Mouse (Mus musculus) lung, postnatal 4 days (tissue): ENCODE results near the gene Slc35f1.
"Not testable (repeated sequence)": the region's sequence is repeated elsewhere in the genome, so short reads cannot be mapped to it uniquely, and the experiment has no call there.

Source experiments
- DNase-seq, 2 experiments: peaks; one replicate each; pipeline ENCODE4 v3.0.0; 2021

Gene Slc35f1

DNA sequence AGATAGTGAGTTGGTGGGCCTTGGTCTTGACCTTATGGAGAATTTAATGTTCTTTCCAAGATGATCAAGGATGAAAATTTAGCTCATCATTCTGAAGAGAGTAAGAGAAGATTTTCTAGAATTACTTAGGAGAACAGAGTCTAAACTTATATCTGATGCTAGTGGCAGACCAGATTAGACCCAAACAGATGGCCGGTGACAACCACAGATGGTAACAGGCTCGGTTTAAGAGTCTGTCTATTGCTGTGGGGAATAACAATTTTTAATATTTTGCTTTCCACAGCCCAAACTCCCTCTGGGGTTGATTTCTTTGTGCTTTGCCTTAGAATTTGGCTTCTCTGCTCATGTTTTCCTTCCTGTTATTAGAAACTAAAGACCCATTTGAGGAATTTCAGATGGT lies 96.7 kb downstream of the Slc35f1 start:
- DNase-seq = no peak

DNA sequence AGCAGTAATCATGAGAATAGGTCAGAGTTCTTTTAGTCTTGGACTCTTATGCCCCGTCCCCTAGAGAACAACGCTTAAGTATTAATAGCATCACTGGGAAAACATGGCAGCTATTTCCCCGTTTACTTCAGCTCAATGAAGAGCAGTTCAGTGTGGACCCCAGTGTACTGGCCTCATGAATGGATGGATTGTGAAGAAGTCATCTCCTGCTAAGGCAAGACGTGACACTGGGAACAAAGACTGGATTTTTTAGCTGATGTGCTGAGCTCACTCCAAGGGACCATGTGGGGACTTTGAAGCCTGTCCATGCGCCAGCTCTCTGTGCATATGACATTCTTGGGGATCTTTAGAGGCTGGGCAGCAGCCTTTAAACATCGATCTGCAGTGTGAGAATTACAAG lies 101.2 kb downstream of the Slc35f1 start:
- DNase-seq = no peak

DNA sequence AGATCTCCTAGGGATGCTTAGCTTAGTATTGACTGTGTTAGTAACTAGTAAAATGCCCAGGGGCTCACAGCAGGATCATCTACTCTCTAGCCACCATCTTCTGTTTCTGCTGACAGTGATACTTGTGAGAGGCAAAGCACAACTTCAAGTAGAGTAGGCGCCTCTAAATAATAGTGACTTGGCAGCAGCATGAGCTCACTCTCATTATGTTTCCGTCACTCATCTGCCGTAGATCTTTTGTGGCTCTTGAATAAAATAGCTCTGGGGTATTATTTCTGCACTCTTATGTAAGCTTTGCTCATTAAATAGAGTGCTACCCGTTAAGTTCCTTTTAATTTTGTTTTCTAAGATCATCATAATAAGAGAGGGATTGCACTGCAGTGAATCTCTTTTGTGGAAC lies 107.1 kb downstream of the Slc35f1 start:
- no peak for DNase-seq

DNA sequence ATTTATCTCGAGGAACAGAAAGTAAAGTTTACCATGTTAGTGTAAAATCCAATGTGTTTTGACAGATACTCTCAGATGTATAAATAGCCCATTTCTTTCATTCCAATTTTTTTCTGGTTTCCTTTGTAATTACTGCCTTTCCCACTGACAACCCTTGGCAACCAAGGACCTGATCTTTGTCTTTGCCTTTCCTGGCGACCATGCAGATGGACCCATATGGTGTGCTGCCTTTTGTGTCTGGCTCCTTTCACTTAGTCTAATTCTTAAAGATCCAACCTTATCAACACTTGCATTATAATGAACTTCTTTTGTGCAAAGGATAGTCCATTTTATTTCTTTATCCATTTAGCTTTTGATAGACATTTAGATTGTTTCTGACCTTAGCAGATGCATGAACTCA lies 117.5 kb downstream of the Slc35f1 start:
- no peak for DNase-seq

- no peak for DNase-seq
Measured at GRCm38 (mm10) chr10:52812861-52813260, 122.5 kb downstream of the Slc35f1 start.

DNA sequence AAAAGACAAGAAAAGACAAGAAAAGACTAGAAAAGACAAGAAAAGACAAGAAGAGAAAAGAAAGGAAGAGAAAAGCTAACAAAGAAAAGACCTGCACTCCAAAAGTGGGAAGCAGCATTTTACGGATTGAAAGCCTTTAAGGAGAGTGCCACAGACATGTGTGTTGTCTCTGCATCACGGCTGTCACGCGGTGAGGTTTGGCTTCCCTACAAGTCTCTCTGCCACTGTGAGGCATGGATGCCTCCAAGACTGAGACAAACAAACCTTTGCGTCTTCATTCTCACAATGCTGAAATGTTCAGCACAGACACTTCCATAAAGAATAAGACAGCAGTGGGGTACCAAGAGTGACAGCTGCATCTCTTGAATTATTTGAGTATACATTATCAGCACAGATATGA lies 124.0 kb downstream of the Slc35f1 start:
- no peak for DNase-seq

DNA sequence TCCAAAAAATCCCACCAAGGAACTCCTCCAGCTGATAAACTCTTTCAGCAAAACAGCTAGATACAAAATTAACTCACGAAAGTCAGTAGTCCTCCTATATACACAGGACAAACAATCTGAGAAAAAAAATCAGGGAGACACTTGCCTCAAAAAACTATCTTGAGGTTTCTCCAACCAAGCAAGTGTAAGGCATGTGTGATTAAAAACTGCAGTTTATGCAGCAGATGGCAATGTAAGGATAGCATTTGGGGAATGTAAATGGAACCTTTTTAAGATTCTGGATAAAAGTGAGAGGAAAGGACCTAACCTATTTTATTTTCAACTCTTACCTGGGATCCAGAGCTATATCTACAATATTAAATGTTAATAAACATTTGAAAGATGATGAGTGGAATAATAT lies 129.3 kb downstream of the Slc35f1 start:
- no peak for DNase-seq

- no peak for DNase-seq
Measured at GRCm38 (mm10) chr10:52822909-52823308, 132.6 kb downstream of the Slc35f1 start.

DNA sequence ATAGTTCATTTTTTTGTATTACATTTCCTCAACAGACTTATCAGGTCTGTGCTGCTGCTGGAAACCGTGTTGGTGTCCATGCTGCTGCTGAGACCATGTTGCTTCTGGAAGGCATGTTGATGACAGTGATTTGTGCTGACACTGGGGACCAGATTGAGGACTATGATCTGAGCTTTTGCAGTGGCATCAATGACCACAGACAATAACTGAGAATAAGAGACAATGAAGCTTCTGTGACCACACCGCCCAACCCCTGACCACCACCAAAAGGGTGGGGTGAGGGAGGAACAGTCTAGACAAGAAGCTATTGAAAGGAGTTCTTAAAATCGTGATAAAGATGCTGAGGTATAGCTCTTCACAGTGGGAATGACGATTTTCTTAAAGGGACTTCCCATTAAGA lies 135.4 kb downstream of the Slc35f1 start:
- no peak for DNase-seq

- no peak for DNase-seq
Measured at GRCm38 (mm10) chr10:52840819-52841218, 150.5 kb downstream of the Slc35f1 start.

DNA sequence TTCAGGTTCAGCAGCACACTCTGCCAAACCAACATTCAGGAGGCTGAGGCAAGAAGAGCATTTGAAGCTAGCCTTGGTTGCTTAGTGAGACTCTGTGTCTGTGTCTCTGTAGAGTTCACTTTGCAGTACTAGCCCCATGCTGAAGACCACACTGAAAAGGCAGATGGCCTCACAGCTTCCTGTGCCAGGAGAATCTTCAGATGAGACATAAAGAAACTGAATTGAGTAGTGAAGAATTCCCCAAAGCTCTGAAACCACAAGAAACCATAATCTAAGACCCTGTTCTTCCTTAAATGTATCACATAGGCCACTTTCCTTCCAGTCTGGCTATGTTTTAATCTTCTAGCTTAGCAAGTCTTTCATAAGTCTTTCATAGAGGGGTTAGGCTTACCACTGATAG lies 161.7 kb downstream of the Slc35f1 start:
- no peak for DNase-seq

- DNase-seq = no peak
Measured at GRCm38 (mm10) chr10:52860851-52861250, 170.5 kb downstream of the Slc35f1 start.

DNA sequence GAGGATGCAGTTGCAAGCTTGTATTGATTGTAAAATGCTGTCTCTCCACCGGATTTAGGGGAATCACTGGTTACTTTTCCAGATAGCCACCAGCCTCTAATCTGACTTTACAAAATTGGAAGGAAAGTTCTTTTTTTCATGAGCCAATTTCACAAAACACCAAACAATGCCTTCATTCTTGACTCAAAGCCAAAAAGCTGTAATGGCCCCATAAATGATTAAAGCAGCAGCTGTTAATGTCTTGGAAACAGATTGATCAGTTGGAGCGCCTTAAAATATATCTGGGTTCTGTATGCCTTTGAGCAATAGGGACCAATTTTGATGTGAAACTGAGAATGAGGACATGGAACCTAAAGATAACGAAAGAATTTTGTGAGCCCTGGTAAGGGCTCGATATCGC lies 174.6 kb downstream of the Slc35f1 start:
- DNase-seq = no peak

DNA sequence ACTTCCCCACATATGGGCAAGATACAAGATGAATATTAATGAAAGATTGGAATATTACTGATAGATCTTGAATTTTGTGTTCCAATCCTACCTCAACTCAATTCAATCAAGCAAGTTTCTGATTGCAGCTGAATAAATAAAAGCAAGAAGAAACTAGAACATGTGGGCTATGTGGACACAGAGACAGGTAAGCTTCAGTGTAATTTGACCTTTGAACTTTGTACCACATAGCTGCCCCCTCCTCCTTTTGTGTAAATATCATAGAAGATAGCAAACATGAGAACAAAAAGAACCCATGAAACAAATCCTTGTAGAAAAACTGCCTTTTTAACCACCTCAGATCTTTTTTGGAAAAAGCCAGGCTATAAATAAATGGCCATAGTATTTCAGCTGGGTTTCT lies 180.8 kb downstream of the Slc35f1 start:
- DNase-seq = no peak

DNA sequence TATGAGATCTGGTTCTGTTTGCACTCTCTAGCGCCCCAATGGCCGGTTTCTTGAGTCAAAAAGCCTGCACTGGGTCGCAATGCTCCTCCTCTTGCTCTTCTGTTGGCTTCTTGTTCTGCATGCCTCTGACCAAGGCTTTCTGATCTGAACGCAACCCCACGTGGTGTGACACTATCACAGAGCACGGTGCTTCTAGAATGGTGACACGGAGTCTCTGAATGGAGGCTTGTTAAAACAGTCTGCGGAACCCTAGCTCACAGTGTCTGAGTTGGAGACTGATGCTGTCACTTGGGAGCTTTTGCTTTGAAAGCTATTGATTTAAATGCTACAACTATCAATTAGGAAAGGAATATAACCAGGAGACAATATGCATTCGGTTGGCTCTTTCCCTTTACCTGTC lies 183.8 kb downstream of the Slc35f1 start:
- DNase-seq = no peak

- DNase-seq = no peak
Measured at GRCm38 (mm10) chr10:52874712-52875111, 184.4 kb downstream of the Slc35f1 start.

- no peak for DNase-seq
Measured at GRCm38 (mm10) chr10:52877263-52878021, 187.1 kb downstream of the Slc35f1 start.

DNA sequence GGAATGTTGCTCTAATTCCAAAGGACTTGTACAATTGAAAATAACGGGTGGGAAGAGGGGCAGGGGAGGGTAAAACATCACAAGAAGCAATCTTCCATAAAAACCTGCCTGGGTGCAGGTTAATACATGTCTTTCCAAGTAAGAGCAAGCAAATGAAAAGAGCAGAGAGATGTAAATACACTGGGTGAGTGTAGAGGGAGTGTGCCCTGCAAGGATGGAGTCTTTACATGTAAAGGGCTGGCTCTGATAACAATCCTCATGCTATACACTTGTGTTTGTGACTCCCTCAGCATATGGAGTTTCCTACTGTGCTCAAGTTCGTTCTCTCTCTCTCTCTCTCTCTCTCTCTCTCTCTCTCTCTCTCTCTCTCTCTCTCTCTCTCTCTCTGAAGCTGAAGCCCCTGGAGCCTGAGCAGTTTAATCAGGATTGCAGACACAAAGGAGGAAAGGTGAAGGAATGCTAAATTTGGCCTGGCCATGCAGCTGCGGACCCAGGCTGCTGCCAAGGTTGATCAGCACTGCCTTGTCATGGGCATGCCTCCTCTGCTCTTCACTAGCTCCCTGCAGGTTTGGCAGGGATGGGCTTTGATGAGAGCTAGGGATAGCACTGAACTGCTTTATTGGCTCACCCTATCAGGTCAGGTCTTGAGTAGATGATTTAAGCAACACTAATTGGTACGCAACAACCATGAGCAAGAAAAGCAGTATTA lies 187.9 kb downstream of the Slc35f1 start:
- DNase-seq = no peak

DNA sequence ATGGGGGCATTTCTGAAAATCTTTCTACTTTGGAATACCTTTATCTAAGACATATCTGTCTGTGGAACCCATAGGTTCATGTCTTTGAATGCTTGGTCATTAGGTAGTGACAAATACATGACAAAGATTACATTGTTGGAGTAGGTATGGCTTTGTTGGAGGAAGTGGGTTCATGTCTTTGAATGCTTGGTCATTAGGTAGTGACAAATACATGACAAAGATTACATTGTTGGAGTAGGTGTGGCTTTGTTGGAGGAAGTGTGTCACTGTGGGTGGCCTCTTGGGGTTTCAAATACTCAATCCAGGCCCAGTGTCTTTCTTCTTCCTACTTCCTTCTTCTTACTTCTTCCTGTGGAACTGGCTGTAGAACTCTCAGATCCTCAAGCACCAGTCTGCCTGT lies 206.4 kb downstream of the Slc35f1 start:
- DNase-seq = not testable (repeated sequence)

DNA sequence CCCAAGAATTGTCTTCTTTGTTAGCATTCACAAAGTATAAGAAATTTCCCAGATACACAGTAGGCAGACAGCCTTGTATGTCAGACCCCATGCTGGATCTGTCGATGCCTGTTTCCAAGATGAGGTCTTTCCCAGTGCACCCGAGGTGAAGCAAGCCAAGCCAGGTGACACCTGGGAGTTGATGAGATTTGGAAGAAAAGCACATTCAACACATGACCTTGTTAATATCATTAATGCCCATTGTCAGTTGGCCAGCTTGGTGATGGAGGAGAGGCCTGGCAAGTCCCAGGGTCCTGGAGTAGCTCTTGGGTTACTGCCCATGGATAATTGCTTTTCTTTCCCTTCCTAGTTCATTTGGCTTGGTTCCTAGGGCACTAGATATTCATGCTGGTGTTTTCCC lies 214.6 kb downstream of the Slc35f1 start:
- no peak for DNase-seq

DNA sequence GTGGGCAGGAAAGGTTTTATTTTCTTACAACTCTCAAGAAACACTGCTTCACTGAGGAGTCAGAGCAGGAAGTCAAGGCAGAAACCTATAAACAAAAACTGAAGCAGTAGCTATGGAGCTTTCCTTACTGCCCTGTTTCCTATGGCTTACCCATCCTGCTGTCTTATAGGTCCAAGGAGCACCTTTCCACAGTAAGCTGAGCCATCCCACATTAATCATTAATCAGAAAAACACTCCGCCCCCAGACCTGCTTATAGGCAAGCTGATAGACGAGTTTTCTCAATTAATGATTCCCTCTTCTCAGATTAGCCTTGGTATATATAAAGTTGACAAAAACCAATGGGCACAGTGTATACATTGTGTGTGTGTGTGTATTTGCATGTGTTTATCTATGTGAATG lies 221.4 kb downstream of the Slc35f1 start:
- no peak for DNase-seq

DNA sequence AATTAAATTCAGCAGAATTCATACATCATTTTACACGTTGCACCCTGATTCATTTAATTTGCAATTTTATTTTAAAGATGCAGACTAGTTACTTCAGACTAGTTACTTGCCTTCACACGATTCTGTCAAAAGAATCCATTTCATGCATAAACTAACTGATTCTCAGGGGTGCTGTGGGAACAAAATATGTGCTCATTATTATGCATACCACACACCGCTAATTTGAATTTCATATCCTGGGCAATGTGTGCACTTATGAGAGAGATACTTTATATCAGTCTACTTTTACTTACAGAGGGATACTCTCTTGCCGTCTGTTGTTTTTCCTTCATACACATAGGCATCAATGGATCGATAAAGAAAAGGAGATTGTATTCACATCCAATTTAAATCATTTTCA lies 228.4 kb downstream of the Slc35f1 start:
- no peak for DNase-seq

DNA sequence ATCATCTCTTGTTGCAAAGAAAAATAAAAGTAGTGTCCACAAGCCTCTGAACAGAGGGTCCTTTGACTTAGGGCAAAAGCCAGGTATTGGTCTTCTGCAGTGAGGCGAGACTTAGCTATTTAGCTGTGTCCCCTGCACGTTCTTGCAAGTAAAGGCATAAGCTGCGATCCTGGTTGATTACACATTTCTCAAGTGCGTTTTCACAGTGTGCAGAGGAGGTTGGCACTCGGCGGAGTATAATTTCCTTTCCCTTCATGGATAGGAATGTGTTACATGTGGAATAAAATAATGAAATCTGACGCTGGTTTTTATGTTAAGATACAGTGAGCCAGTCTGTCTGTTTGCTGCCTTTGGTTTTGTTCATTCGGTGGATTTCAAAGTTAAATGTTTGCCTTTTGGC lies 232.8 kb downstream of the Slc35f1 start:
- no peak for DNase-seq

DNA sequence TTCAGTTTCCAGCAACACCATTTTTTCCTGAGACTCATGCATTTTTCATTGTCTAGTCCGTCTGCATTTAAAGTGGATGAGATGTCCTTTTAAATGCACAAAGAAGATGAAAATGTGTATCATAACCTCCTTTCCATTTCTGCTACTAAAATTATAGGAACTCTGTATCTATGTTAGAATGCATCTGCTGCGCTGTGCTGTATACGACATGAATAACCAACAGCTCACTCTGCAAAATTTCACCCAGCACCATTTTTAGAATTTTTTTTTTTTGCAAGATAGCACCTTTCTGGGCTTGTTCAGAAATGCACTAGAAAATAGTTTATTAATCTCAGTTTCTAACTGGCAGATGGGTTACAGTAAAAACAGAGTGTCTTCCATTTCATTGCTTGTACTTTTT lies 236.0 kb downstream of the Slc35f1 start:
- DNase-seq = no peak

- no peak for DNase-seq
Measured at GRCm38 (mm10) chr10:52932159-52932558, 241.8 kb downstream of the Slc35f1 start.
